Mouse (Mus musculus): ENCODE data around the gene Otud1. TPM values are rescaled to one million over a fixed set of nuclear protein-coding genes. Genes with fewer than 3 reads are reported as not detected.

Gene Otud1
- total and polyA plus RNA-seq, 2 experiments from 2014 or later: 2.0 to 6.4 TPM

DNA sequence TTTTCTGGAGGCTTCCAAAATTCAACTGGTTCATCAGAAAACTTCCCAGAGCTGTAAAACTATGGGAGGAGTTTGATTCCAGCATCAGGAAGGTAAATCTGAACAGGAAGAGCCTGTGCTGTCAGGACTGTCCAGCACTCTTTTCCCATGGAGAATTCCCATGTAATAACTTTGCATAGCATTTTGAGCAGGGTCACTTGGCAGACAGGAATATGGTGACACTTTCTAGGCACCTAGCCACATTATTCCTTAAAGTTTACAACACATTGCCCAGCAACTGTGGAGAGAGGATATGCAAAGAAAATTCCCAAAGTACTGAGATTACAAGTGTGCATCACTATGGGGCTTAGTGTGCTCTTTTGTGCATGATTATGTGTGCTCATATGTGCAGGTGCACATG, 46.7 kb downstream of the Otud1 start:
- peak; percentile 5 for DNase-seq (ENCODE audit: low spot score)
- Histone ChIP-seq H3K4me3 (ENCODE audit: low read depth, low read length) (no peak overlapping the region), H3K9me3 (ENCODE audit: low read length) (no peaks in the 10 kb centered on the region), H3K4me2 (ENCODE audit: low read depth, low read length, poor library complexity, severe bottlenecking) (no peak overlapping the region), H3K27ac (ENCODE audit: low read depth, low read length) (no peak overlapping the region), H3K27me3 (ENCODE audit: insufficient read depth, low read length) (no peaks in the 10 kb centered on the region), H3K4me1 (ENCODE audit: insufficient read depth, low read length) (no peaks in the 10 kb centered on the region), H3K36me3 (ENCODE audit: insufficient read depth, low read length) (no peaks in the 10 kb centered on the region), H3K9ac (replicated peaks; ENCODE audit: low read length, poor library complexity, severe bottlenecking) (no peak overlapping the region)
- no peak for ATAC-seq (ENCODE audit: low FRiP score)
- no peak for TF ChIP-seq CTCF (IDR thresholded peaks at IDR 0.05)

- Histone ChIP-seq H3K9ac (replicated peaks; ENCODE audit: low read length, poor library complexity, severe bottlenecking) (no peak overlapping the region), H3K36me3 (ENCODE audit: insufficient read depth, low read length) (no peaks in the 10 kb centered on the region), H3K27ac (ENCODE audit: low read depth, low read length) (no peak overlapping the region), H3K27me3 (ENCODE audit: insufficient read depth, low read length) (no peaks in the 10 kb centered on the region), H3K4me1 (ENCODE audit: insufficient read depth, low read length) (no peaks in the 10 kb centered on the region), H3K4me3 (ENCODE audit: low read depth, low read length) (no peak overlapping the region), H3K4me2 (ENCODE audit: low read depth, low read length, poor library complexity, severe bottlenecking) (no peak overlapping the region), H3K9me3 (ENCODE audit: low read length) (no peaks in the 10 kb centered on the region)
- WGBS: 84% methylated on average over 4 of the region's 4 CpGs
- no peak for TF ChIP-seq CTCF (IDR thresholded peaks at IDR 0.05)
- ATAC-seq (ENCODE audit: low FRiP score): no peak
- DNase-seq (ENCODE audit: low spot score): no peak
Observed at GRCm38 (mm10) chr2:19706886-19707285, 49.3 kb downstream of the Otud1 start.

Other genes with a start within 250 kb of the Otud1 start
- 3.0 TPM in 1 of 2 replicates, not detected in the other for gene Ptf1a, start 212.1 kb upstream of the Otud1 start, total RNA-seq (2014; rRNA removed)
- not detected in 2 replicates for gene Ptf1a, start 212.1 kb upstream of the Otud1 start, polyA plus RNA-seq (2015; fragmentation: Nextera tagmentation; extraction: Ambion mirVana)
- 0.33 TPM in 1 of 2 replicates, not detected in the other for gene 4921504E06Rik, start 103.8 kb upstream of the Otud1 start, total RNA-seq (2014; rRNA removed)
- gene 4921504E06Rik, start 103.8 kb upstream of the Otud1 start, polyA plus RNA-seq (2015; fragmentation: Nextera tagmentation; extraction: Ambion mirVana): not detected in 2 replicates